Mouse (Mus musculus): ENCODE results near the gene Gm7073.

The Gm7073 gene
- long read RNA-seq, experiment 1 = 0 reads
- long read RNA-seq, experiment 2 = 0 reads

GRCm38 (mm10) chrX:60539149-60539548 lies at the start of gene Gm7073:
TSS of gene Gm7073 (minus strand) at chrX:60539249.
- intact Hi-C loops (cut with DNase I) = no loop called here

GRCm38 (mm10) chrX:60570539-60570938 lies 31.5 kb upstream of the Gm7073 start:
- intact Hi-C loops (cut with DNase I) = no loop called here

GRCm38 (mm10) chrX:60569047-60569446 lies 30.0 kb upstream of the Gm7073 start:
- intact Hi-C loops (cut with DNase I) = no loop called here

GRCm38 (mm10) chrX:60555242-60555641 lies 16.2 kb upstream of the Gm7073 start:
- intact Hi-C loops (cut with DNase I) = no loop called here

DNA sequence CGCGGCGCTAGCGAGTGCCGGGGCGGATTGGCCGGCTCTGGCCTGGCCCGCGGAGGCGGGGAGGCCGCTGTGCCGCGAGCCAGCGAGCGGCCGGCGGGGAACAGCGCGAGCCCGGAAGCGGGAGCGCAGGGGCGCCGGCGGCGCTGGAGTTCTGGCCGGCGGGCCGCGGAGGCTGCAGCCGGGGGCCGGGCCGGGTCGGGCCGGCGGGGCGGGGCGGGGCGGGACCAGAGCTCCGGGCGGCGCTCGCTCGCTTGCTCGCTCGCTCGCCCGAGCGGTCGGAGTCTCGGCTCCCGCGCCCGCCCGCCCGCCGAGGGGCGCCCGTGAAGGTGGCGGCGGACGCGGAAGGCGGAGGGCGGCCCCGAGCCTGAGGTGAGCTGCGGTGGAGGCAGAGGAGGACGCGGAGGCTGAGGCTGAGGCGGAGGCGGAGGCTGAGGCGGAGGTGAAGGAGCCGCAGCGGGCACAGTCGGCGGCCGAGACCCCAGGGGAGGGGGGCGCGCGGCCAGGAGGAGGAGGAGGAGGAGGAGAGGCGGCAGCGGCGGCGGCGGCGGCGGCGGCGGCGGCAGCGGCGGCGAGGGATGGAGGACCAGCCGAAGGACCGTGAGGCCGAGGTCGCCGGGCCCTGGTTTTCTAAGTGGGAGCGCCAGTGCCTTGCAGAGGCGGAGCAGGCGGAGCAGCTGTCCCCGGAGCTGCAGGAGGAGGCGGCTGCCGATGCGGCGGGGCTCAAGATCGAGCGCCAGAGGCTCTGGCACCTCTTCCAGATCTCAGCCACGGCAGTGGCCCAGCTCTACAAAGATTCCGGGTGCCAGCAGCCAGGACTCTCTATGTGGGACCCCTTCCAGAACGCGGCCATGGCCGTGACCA lies 8.6 kb upstream of the Gm7073 start:
- intact Hi-C loops (cut with DNase I) = no loop called here

GRCm38 (mm10) chrX:60547098-60547443 lies 8.0 kb upstream of the Gm7073 start:
- intact Hi-C loops (cut with DNase I) = no loop called here

DNA sequence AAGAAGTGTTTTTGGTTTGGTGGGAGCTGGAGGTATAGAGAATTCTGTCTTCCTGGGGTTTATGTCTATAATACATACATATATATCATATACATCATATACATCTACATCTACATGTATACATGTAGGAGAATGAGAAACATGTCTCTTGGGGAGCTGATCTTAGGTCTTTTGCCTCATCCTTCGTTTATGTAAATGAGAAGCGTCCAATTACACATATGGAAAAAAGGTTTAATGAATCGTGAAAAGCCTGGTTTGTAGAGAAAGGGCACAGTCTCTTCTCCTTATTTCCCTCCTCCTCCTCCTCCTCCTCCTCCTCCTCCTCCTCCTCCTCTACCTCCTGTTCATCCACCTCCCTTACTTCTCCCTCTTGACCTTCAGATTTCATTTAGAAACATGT lies 6.9 kb upstream of the Gm7073 start:
- intact Hi-C loops (cut with DNase I) = no loop called here

- intact Hi-C loops (cut with DNase I) = no loop called here
Measured at GRCm38 (mm10) chrX:60545444-60545843, 6.4 kb upstream of the Gm7073 start.

- intact Hi-C loops (cut with DNase I) = no loop called here
Measured at GRCm38 (mm10) chrX:60544098-60544497, 5.0 kb upstream of the Gm7073 start.

GRCm38 (mm10) chrX:60542901-60543300 lies 3.9 kb upstream of the Gm7073 start:
- intact Hi-C loops (cut with DNase I) = no loop called here

GRCm38 (mm10) chrX:60503995-60504394 lies 35.1 kb downstream of the Gm7073 start:
- intact Hi-C loops (cut with DNase I) = no loop called here

GRCm38 (mm10) chrX:60497750-60498149 lies 41.3 kb downstream of the Gm7073 start:
- intact Hi-C loops (cut with DNase I) = loop anchor here (5.0 kb wide), 1 partner anchor 115 kb away; no protein-coding TSS in a partner anchor

- intact Hi-C loops (cut with DNase I) = loop anchor here (5.0 kb wide), 1 partner anchor 117 kb away; no protein-coding TSS in a partner anchor
Measured at GRCm38 (mm10) chrX:60495308-60495707, 43.7 kb downstream of the Gm7073 start.

- intact Hi-C loops (cut with DNase I) = loop anchor here (2.0 kb wide), 1 partner anchor 451 kb away; no protein-coding TSS in a partner anchor
Measured at GRCm38 (mm10) chrX:60463786-60464185, 75.3 kb downstream of the Gm7073 start.

GRCm38 (mm10) chrX:60414563-60415111 lies 124.4 kb downstream of the Gm7073 start:
- intact Hi-C loops (cut with DNase I) = no loop called here

DNA sequence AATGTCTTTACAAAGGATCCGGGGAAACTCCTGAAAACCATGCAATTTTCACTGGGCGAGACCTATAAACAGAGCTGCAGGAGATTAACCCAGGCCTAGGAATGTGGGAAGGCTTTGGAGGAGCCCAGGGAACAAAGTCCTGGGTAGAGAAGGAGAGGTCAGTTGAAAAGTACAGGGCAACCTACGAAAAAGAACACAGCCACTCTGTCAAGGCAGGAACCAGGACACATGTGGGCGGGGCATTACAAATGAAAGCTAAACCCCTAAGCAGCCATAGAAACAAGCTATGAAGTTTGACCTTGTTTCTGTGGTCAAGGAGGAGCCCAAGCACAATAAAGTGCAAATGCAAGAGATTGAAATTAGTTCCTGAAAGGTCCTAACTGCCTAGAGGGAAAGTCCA lies 133.4 kb downstream of the Gm7073 start:
- intact Hi-C loops (cut with DNase I) = loop anchor here (2.0 kb wide), 1 partner anchor 393 kb away; no protein-coding TSS in a partner anchor

DNA sequence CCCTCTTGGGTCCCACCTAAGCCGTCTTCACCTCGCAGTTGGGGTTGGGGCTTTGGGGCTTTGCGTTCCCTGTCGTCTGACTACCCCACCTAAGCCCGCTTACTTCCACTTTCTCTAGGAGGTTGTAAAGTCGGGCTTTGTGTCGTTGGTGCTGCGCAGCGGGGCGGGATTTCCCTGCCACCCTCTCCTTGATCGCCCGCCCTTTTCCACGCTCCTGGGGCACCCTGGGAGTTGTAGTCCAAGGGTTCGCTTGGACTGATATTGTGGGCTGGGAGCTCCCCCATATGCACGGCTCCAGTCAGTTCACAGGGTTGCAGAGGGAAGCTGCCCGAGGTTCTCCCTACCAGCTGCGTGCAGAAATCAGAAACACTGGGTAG lies 134.4 kb downstream of the Gm7073 start:
- intact Hi-C loops (cut with DNase I) = loop anchor here (2.0 kb wide), 1 partner anchor 392 kb away; no protein-coding TSS in a partner anchor

DNA sequence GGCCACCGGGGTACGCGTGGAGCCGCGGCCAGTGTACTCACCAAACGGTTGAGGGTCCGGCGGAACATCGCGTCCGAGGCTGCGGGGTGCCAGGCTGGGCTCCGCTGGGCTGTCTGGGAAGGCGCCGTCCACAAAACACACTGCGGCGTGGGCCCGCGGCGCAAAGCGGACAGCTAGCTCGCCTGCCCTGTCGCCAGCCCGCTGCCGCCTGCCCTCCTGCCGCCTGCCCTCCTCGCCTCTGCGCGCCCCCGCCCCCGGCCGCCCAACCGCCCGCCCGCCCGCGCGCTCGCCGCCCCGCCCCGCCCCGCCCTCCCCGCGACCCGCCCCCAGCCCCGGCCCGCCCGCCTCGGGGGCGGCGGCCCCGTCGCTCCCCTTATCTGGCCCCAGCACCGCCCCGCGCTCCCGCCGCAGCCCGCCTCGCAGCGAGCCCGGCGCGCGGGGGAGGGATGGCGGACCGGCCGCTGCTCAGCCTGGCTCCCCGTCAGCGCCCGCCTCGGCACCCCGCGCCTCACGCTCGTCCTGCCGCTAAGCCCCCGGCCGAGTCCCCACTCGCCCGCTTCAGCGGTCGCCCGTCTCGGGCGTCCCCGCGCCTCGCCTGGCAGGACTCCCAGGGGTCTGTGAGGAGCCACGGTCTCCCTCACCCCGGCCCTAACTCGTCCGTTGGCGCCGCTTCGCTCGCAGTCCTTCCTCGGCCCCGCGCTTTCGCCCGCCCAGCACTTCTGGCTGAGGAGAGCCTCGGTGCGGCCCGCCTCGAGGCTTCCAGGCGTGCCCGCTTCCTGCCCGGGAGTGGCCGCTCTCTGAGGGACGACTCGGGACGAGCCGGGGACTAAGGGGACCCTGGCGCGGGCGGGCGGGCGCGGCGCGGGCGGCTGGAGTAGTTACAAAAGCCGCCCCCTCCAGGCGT lies 135.0 kb downstream of the Gm7073 start:
- intact Hi-C loops (cut with DNase I) = loop anchor here (2.0 kb wide), 1 partner anchor 391 kb away; no protein-coding TSS in a partner anchor

- intact Hi-C loops (cut with DNase I) = no loop called here
Measured at GRCm38 (mm10) chrX:60403062-60403763, 135.8 kb downstream of the Gm7073 start.

- intact Hi-C loops (cut with DNase I) = loop anchor here (10.0 kb wide), 1 partner anchor 109 kb away; no protein-coding TSS in a partner anchor
Measured at GRCm38 (mm10) chrX:60394292-60394691, 144.8 kb downstream of the Gm7073 start.

DNA sequence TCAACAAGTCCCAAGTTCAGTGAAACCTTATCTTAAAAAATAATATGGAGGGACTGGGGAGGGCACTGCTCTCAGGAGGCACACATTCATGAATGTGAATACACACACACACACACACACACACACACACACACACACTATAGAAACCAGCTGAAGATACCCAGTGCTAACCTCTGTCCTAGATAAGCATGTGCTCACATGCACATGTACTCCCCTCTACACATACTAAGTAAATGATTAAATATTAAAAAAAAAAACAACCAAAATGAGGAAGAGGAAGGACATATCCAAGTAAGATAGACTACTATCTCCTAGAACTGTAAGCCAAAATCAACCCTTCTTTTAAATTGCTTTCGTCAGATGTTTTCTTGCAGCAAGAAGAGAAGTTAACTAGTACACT lies 152.2 kb downstream of the Gm7073 start:
- intact Hi-C loops (cut with DNase I) = no loop called here
